Mouse (Mus musculus): ENCODE measurements around the gene Kcnk18. TPM values are rescaled to one million over a fixed set of nuclear protein-coding genes. Genes with fewer than 3 reads are reported as not detected.

Kcnk18 gene
- polyA plus RNA-seq (2015; fragmentation: Nextera tagmentation; extraction: Ambion mirVana) = not detected in 2 replicates

GRCm38 (mm10) chr19:59218991-59219390 is at the start of gene Kcnk18:
Kcnk18 (plus strand) TSS chr19:59219214.
- no peaks in the 10 kb centered on the region for H3K9me3 ChIP-seq (replicated peaks; ENCODE audit: control insufficient read depth, low read length)

GRCm38 (mm10) chr19:59169936-59170765 is 48.9 kb upstream of the Kcnk18 start, which contains the start of gene Vax1:
Vax1 (minus strand) TSS chr19:59170056.
- H3K27me3 ChIP-seq (ENCODE audit: control insufficient read depth, insufficient read depth, low read length) = peaks cover 91% of the 10 kb centered on the region
- H3K4me3 ChIP-seq (ENCODE audit: low read length) = peak within 1 kb of the TSS; percentile 42
- H3K9me3 ChIP-seq (replicated peaks; ENCODE audit: control insufficient read depth, low read length) = no peaks in the 10 kb centered on the region
- H3K27ac ChIP-seq (ENCODE audit: low read length) = no peak within 1 kb of the TSS
- H3K36me3 ChIP-seq (ENCODE audit: control insufficient read depth, insufficient read depth) = no peaks in the 10 kb centered on the region
- peaks cover 17% of the 10 kb centered on the region for H3K4me1 ChIP-seq (ENCODE audit: control insufficient read depth, insufficient read depth, low read length)
- peak within 1 kb of the TSS; percentile 60 for H3K4me2 ChIP-seq (ENCODE audit: low read depth, low read length)
- no peak within 1 kb of the TSS for H3K9ac ChIP-seq (ENCODE audit: low read length)
- WGBS = under 1% methylated on average over 54 of the region's 54 CpGs
- ATAC-seq (replicated peaks; ENCODE audit: extremely low read depth, insufficient read depth, low FRiP score) = no peak

More at GRCm38 (mm10) chr19:59218991-59219390, at the start of gene Kcnk18:
- Histone ChIP-seq H3K36me3 (ENCODE audit: control insufficient read depth, insufficient read depth) (no peaks in the 10 kb centered on the region), H3K27ac (ENCODE audit: low read length) (no peak within 1 kb of the TSS), H3K4me1 (ENCODE audit: control insufficient read depth, insufficient read depth, low read length) (no peaks in the 10 kb centered on the region), H3K4me2 (ENCODE audit: low read depth, low read length) (no peak within 1 kb of the TSS), H3K4me3 (ENCODE audit: low read length) (no peak within 1 kb of the TSS), H3K27me3 (ENCODE audit: control insufficient read depth, insufficient read depth, low read length) (no peaks in the 10 kb centered on the region), H3K9ac (ENCODE audit: low read length) (no peak within 1 kb of the TSS)
- WGBS = 79% methylated on average over 8 of the region's 8 CpGs
- ATAC-seq (replicated peaks; ENCODE audit: extremely low read depth, insufficient read depth, low FRiP score) = no peak

GRCm38 (mm10) chr19:59170766-59171095 is 48.3 kb upstream of the Kcnk18 start:
- Histone ChIP-seq H3K27ac (ENCODE audit: low read length) (no peak overlapping the region), H3K9me3 (replicated peaks; ENCODE audit: control insufficient read depth, low read length) (no peaks in the 10 kb centered on the region), H3K4me1 (ENCODE audit: control insufficient read depth, insufficient read depth, low read length) (peaks cover 17% of the 10 kb centered on the region), H3K9ac (ENCODE audit: low read length) (no peak overlapping the region), H3K36me3 (ENCODE audit: control insufficient read depth, insufficient read depth) (no peaks in the 10 kb centered on the region), H3K4me2 (ENCODE audit: low read depth, low read length) (no peak overlapping the region), H3K4me3 (ENCODE audit: low read length) (no peak overlapping the region), H3K27me3 (ENCODE audit: control insufficient read depth, insufficient read depth, low read length) (peaks cover 93% of the 10 kb centered on the region)
- ATAC-seq (replicated peaks; ENCODE audit: extremely low read depth, insufficient read depth, low FRiP score) = no peak
- WGBS = 2% methylated on average over 6 of the region's 6 CpGs

GRCm38 (mm10) chr19:59171151-59171870 is 47.7 kb upstream of the Kcnk18 start:
- 1% methylated on average over 38 of the region's 38 CpGs for WGBS
- H3K36me3 ChIP-seq (ENCODE audit: control insufficient read depth, insufficient read depth) = no peaks in the 10 kb centered on the region
- peaks cover 92% of the 10 kb centered on the region for H3K27me3 ChIP-seq (ENCODE audit: control insufficient read depth, insufficient read depth, low read length)
- H3K9me3 ChIP-seq (replicated peaks; ENCODE audit: control insufficient read depth, low read length) = no peaks in the 10 kb centered on the region
- H3K4me3 ChIP-seq (ENCODE audit: low read length) = peak overlapping the region; percentile 8; the same call in 1 of the 2 replicates
- no peak overlapping the region for H3K9ac ChIP-seq (ENCODE audit: low read length)
- H3K27ac ChIP-seq (ENCODE audit: low read length) = no peak overlapping the region
- peaks cover 14% of the 10 kb centered on the region for H3K4me1 ChIP-seq (ENCODE audit: control insufficient read depth, insufficient read depth, low read length)
- no peak overlapping the region for H3K4me2 ChIP-seq (ENCODE audit: low read depth, low read length)
- no peak for ATAC-seq (replicated peaks; ENCODE audit: extremely low read depth, insufficient read depth, low FRiP score)

- no peak overlapping the region for H3K9ac ChIP-seq (ENCODE audit: low read length)
- H3K4me1 ChIP-seq (ENCODE audit: control insufficient read depth, insufficient read depth, low read length) = peaks cover 8% of the 10 kb centered on the region
- H3K4me2 ChIP-seq (ENCODE audit: low read depth, low read length) = no peak overlapping the region
- H3K27ac ChIP-seq (ENCODE audit: low read length) = no peak overlapping the region
- H3K4me3 ChIP-seq (ENCODE audit: low read length) = no peak overlapping the region
- no peak for ATAC-seq (replicated peaks; ENCODE audit: extremely low read depth, insufficient read depth, low FRiP score)
- peaks cover 89% of the 10 kb centered on the region for H3K27me3 ChIP-seq (ENCODE audit: control insufficient read depth, insufficient read depth, low read length)
- 3% methylated on average over 19 of the region's 19 CpGs for WGBS
- H3K36me3 ChIP-seq (ENCODE audit: control insufficient read depth, insufficient read depth) = no peaks in the 10 kb centered on the region
- H3K9me3 ChIP-seq (replicated peaks; ENCODE audit: control insufficient read depth, low read length) = no peaks in the 10 kb centered on the region
Observed at GRCm38 (mm10) chr19:59171871-59172245, 47.2 kb upstream of the Kcnk18 start.

- Histone ChIP-seq H3K9me3 (replicated peaks; ENCODE audit: control insufficient read depth, low read length) (no peaks in the 10 kb centered on the region), H3K27me3 (ENCODE audit: control insufficient read depth, insufficient read depth, low read length) (peaks cover 89% of the 10 kb centered on the region), H3K4me3 (ENCODE audit: low read length) (no peak overlapping the region), H3K27ac (ENCODE audit: low read length) (no peak overlapping the region), H3K36me3 (ENCODE audit: control insufficient read depth, insufficient read depth) (no peaks in the 10 kb centered on the region), H3K4me1 (ENCODE audit: control insufficient read depth, insufficient read depth, low read length) (peaks cover 7% of the 10 kb centered on the region), H3K4me2 (ENCODE audit: low read depth, low read length) (no peak overlapping the region), H3K9ac (ENCODE audit: low read length) (no peak overlapping the region)
- WGBS = 6% methylated on average over 3 of the region's 3 CpGs
- ATAC-seq (replicated peaks; ENCODE audit: extremely low read depth, insufficient read depth, low FRiP score) = no peak
Observed at GRCm38 (mm10) chr19:59172781-59173180, 46.2 kb upstream of the Kcnk18 start.

- Histone ChIP-seq H3K27ac (ENCODE audit: low read length) (no peak overlapping the region), H3K9me3 (replicated peaks; ENCODE audit: control insufficient read depth, low read length) (no peaks in the 10 kb centered on the region), H3K9ac (ENCODE audit: low read length) (no peak overlapping the region), H3K4me1 (ENCODE audit: control insufficient read depth, insufficient read depth, low read length) (peaks cover 7% of the 10 kb centered on the region), H3K27me3 (ENCODE audit: control insufficient read depth, insufficient read depth, low read length) (peaks cover 82% of the 10 kb centered on the region), H3K4me3 (ENCODE audit: low read length) (no peak overlapping the region), H3K4me2 (ENCODE audit: low read depth, low read length) (no peak overlapping the region), H3K36me3 (ENCODE audit: control insufficient read depth, insufficient read depth) (no peaks in the 10 kb centered on the region)
- 19% methylated on average over 6 of the region's 6 CpGs for WGBS
- no peak for ATAC-seq (replicated peaks; ENCODE audit: extremely low read depth, insufficient read depth, low FRiP score)
Observed at GRCm38 (mm10) chr19:59173341-59174015, 45.5 kb upstream of the Kcnk18 start.

GRCm38 (mm10) chr19:59184000-59184399 is 35.0 kb upstream of the Kcnk18 start:
- no peaks in the 10 kb centered on the region for H3K36me3 ChIP-seq (ENCODE audit: control insufficient read depth, insufficient read depth)
- ATAC-seq (replicated peaks; ENCODE audit: extremely low read depth, insufficient read depth, low FRiP score) = 0 out of 2 replicates have a peak, but pooled peaks have one; percentile 23
- no peak overlapping the region for H3K27ac ChIP-seq (ENCODE audit: low read length)
- no peak overlapping the region for H3K4me3 ChIP-seq (ENCODE audit: low read length)
- no peaks in the 10 kb centered on the region for H3K9me3 ChIP-seq (replicated peaks; ENCODE audit: control insufficient read depth, low read length)
- WGBS = 27% methylated on average over 3 of the region's 3 CpGs
- H3K9ac ChIP-seq (ENCODE audit: low read length) = no peak overlapping the region
- peaks cover 3% of the 10 kb centered on the region; the same call in 1 of the 2 replicates for H3K4me1 ChIP-seq (ENCODE audit: control insufficient read depth, insufficient read depth, low read length)
- peaks cover 33% of the 10 kb centered on the region for H3K27me3 ChIP-seq (ENCODE audit: control insufficient read depth, insufficient read depth, low read length)
- no peak overlapping the region for H3K4me2 ChIP-seq (ENCODE audit: low read depth, low read length)

Measured in heart, embryonic 16.5 days (tissue).